Mouse (Mus musculus) heart, adult 2 months (tissue): ENCODE measurements around the gene Spint5.

Experiments used
- CTCF ChIP-seq: fragments of 200-600 bp; IDR thresholded peaks from 2 replicates; pipeline ENCODE4 v1.8.1; 2022; ENCODE audit warnings: antibody characterized with exemption, mild to moderate bottlenecking, moderate library complexity
- POLR2A ChIP-seq: fragments of 200-500 bp; IDR thresholded peaks from 2 replicates; pipeline ENCODE4 v1.6.1; 2011; ENCODE audit warnings: mild to moderate bottlenecking, low read depth, low read length, control low read depth; ENCODE audit not compliant: insufficient read depth

DNA sequence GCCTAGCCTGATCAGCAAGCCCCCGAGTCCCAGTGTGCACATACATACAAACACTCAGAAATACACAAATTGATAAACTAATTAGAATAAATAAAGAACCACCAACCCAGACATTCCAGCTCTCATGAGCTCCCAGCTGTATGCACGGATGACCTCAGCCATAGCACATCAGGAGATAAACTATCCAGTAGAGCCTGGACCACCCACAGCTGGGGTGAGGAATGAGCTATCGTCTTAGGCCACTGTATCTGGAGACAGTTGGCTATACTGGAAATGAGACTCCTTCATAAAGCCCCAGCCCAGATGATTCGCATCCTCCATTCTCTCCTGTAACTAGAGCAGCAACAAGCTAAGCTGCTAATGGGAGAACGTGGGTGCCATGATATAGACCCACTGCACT is 19.7 kb downstream of the Spint5 start:
- TF ChIP-seq CTCF (no peak), POLR2A (no peak)
